Mouse (Mus musculus): ENCODE measurements around the gene Ptcd1. TPM values are rescaled to one million over a fixed set of nuclear protein-coding genes. Genes with fewer than 3 reads are reported as not detected.
"Not testable (repeated sequence)": the region's sequence is repeated elsewhere in the genome, so short reads cannot be mapped to it uniquely, and the experiment has no call there.

The Ptcd1 gene
- polyA plus RNA-seq, 1 experiment: 19.5 TPM

- TF ChIP-seq POLR2A (IDR thresholded peaks at IDR 0.05; ENCODE audit: control insufficient read depth, low read depth, low read length) (no peak), CTCF (IDR thresholded peaks at IDR 0.05; ENCODE audit: control insufficient read depth, insufficient read depth, insufficient replicate concordance, low read depth, low read length) (no peak)
Observed at GRCm38 (mm10) chr5:145138836-145139235, 28.1 kb downstream of the Ptcd1 start.

GRCm38 (mm10) chr5:145133275-145133674, 33.6 kb downstream of the Ptcd1 start:
- not testable (repeated sequence) for H3K27ac ChIP-seq (ENCODE audit: control insufficient read depth, insufficient read depth, low read depth, low read length); H3K4me3 ChIP-seq (ENCODE audit: control insufficient read depth, low read depth, low read length); H3K36me3 ChIP-seq (ENCODE audit: control insufficient read depth, insufficient read depth, low read length); H3K4me1 ChIP-seq (ENCODE audit: control insufficient read depth, insufficient read depth, low read length); H3K27me3 ChIP-seq (ENCODE audit: control insufficient read depth, insufficient read depth, low read length)

More at GRCm38 (mm10) chr5:145138836-145139235, 28.1 kb downstream of the Ptcd1 start:
- Histone ChIP-seq H3K36me3 (ENCODE audit: control insufficient read depth, insufficient read depth, low read length) (peaks cover 5% of the 10 kb centered on the region), H3K4me1 (ENCODE audit: control insufficient read depth, insufficient read depth, low read length) (no peaks in the 10 kb centered on the region), H3K27ac (ENCODE audit: control insufficient read depth, insufficient read depth, low read depth, low read length) (peak overlapping the region; percentile 5), H3K4me3 (ENCODE audit: control insufficient read depth, low read depth, low read length) (peak overlapping the region; percentile 100), H3K27me3 (ENCODE audit: control insufficient read depth, insufficient read depth, low read length) (no peaks in the 10 kb centered on the region)

GRCm38 (mm10) chr5:145130995-145131394, 35.9 kb downstream of the Ptcd1 start:
- H3K36me3 ChIP-seq (ENCODE audit: control insufficient read depth, insufficient read depth, low read length): peaks cover 8% of the 10 kb centered on the region
- H3K4me1 ChIP-seq (ENCODE audit: control insufficient read depth, insufficient read depth, low read length): peaks cover 5% of the 10 kb centered on the region
- no peak overlapping the region for H3K4me3 ChIP-seq (ENCODE audit: control insufficient read depth, low read depth, low read length)
- H3K27me3 ChIP-seq (ENCODE audit: control insufficient read depth, insufficient read depth, low read length): no peaks in the 10 kb centered on the region
- no peak for TF ChIP-seq CTCF (IDR thresholded peaks at IDR 0.05; ENCODE audit: control insufficient read depth, insufficient read depth, insufficient replicate concordance, low read depth, low read length)
- no peak for TF ChIP-seq POLR2A (IDR thresholded peaks at IDR 0.05; ENCODE audit: control insufficient read depth, low read depth, low read length)
- H3K27ac ChIP-seq (ENCODE audit: control insufficient read depth, insufficient read depth, low read depth, low read length): no peak overlapping the region

GRCm38 (mm10) chr5:145130191-145130590, 36.7 kb downstream of the Ptcd1 start:
- no peak overlapping the region for H3K4me3 ChIP-seq (ENCODE audit: control insufficient read depth, low read depth, low read length)
- H3K27me3 ChIP-seq (ENCODE audit: control insufficient read depth, insufficient read depth, low read length): no peaks in the 10 kb centered on the region
- H3K27ac ChIP-seq (ENCODE audit: control insufficient read depth, insufficient read depth, low read depth, low read length): no peak overlapping the region; the same call in 1 of the 2 replicates
- peaks cover 8% of the 10 kb centered on the region for H3K36me3 ChIP-seq (ENCODE audit: control insufficient read depth, insufficient read depth, low read length)
- TF ChIP-seq POLR2A (IDR thresholded peaks at IDR 0.05; ENCODE audit: control insufficient read depth, low read depth, low read length) (no peak), CTCF (IDR thresholded peaks at IDR 0.05; ENCODE audit: control insufficient read depth, insufficient read depth, insufficient replicate concordance, low read depth, low read length) (no peak)
- H3K4me1 ChIP-seq (ENCODE audit: control insufficient read depth, insufficient read depth, low read length): peaks cover 5% of the 10 kb centered on the region

- H3K27ac ChIP-seq (ENCODE audit: control insufficient read depth, insufficient read depth, low read depth, low read length); H3K27me3 ChIP-seq (ENCODE audit: control insufficient read depth, insufficient read depth, low read length); H3K36me3 ChIP-seq (ENCODE audit: control insufficient read depth, insufficient read depth, low read length); H3K4me3 ChIP-seq (ENCODE audit: control insufficient read depth, low read depth, low read length); H3K4me1 ChIP-seq (ENCODE audit: control insufficient read depth, insufficient read depth, low read length): not testable (repeated sequence)
Observed at GRCm38 (mm10) chr5:145129773-145130172, 37.1 kb downstream of the Ptcd1 start.

GRCm38 (mm10) chr5:145129124-145129523, 37.8 kb downstream of the Ptcd1 start:
- Histone ChIP-seq H3K27me3 (ENCODE audit: control insufficient read depth, insufficient read depth, low read length) (no peaks in the 10 kb centered on the region), H3K27ac (ENCODE audit: control insufficient read depth, insufficient read depth, low read depth, low read length) (no peak overlapping the region), H3K4me1 (ENCODE audit: control insufficient read depth, insufficient read depth, low read length) (peaks cover 5% of the 10 kb centered on the region), H3K4me3 (ENCODE audit: control insufficient read depth, low read depth, low read length) (no peak overlapping the region), H3K36me3 (ENCODE audit: control insufficient read depth, insufficient read depth, low read length) (peaks cover 7% of the 10 kb centered on the region)
- TF ChIP-seq CTCF (IDR thresholded peaks at IDR 0.05; ENCODE audit: control insufficient read depth, insufficient read depth, insufficient replicate concordance, low read depth, low read length) (no peak), POLR2A (IDR thresholded peaks at IDR 0.05; ENCODE audit: control insufficient read depth, low read depth, low read length) (no peak)

GRCm38 (mm10) chr5:145126580-145126979, 40.3 kb downstream of the Ptcd1 start:
- H3K4me1 ChIP-seq (ENCODE audit: control insufficient read depth, insufficient read depth, low read length): peaks cover 5% of the 10 kb centered on the region
- no peak overlapping the region for H3K27ac ChIP-seq (ENCODE audit: control insufficient read depth, insufficient read depth, low read depth, low read length)
- no peak overlapping the region for H3K4me3 ChIP-seq (ENCODE audit: control insufficient read depth, low read depth, low read length)
- TF ChIP-seq POLR2A (IDR thresholded peaks at IDR 0.05; ENCODE audit: control insufficient read depth, low read depth, low read length): no peak
- TF ChIP-seq CTCF (IDR thresholded peaks at IDR 0.05; ENCODE audit: control insufficient read depth, insufficient read depth, insufficient replicate concordance, low read depth, low read length): no peak
- H3K36me3 ChIP-seq (ENCODE audit: control insufficient read depth, insufficient read depth, low read length): no peaks in the 10 kb centered on the region; the same call in none of the 2 replicates
- no peaks in the 10 kb centered on the region for H3K27me3 ChIP-seq (ENCODE audit: control insufficient read depth, insufficient read depth, low read length)

- Histone ChIP-seq H3K27ac (ENCODE audit: control insufficient read depth, insufficient read depth, low read depth, low read length) (no peak overlapping the region), H3K4me1 (ENCODE audit: control insufficient read depth, insufficient read depth, low read length) (no peaks in the 10 kb centered on the region; the same call in 1 of the 2 replicates), H3K4me3 (ENCODE audit: control insufficient read depth, low read depth, low read length) (no peak overlapping the region), H3K36me3 (ENCODE audit: control insufficient read depth, insufficient read depth, low read length) (no peaks in the 10 kb centered on the region), H3K27me3 (ENCODE audit: control insufficient read depth, insufficient read depth, low read length) (no peaks in the 10 kb centered on the region)
- no peak for TF ChIP-seq CTCF (IDR thresholded peaks at IDR 0.05; ENCODE audit: control insufficient read depth, insufficient read depth, insufficient replicate concordance, low read depth, low read length)
- no peak for TF ChIP-seq POLR2A (IDR thresholded peaks at IDR 0.05; ENCODE audit: control insufficient read depth, low read depth, low read length)
Observed at GRCm38 (mm10) chr5:145123396-145123795, 43.5 kb downstream of the Ptcd1 start.

Data from testis, adult 2 months (tissue).